Mouse (Mus musculus) embryonic facial prominence, embryonic 11.5 days (tissue): ENCODE results near the gene Scnn1a. TPM values are rescaled to one million over a fixed set of nuclear protein-coding genes. Genes with fewer than 3 reads are reported as not detected.
A peak's percentile ranks its signal among the peaks of the same experiment; 100 is the strongest.
"Not testable (repeated sequence)": the region's sequence is repeated elsewhere in the genome, so short reads cannot be mapped to it uniquely, and the experiment has no call there.

Source experiments
- ATAC-seq: fragments of 200-750 bp; cut with Nextera tagmentation; replicated peaks from 2 replicates; pipeline ENCODE4 v1.8.0; 2017; ENCODE audit warnings: low read depth; ENCODE audit not compliant: insufficient number of reproducible peaks, low FRiP score, low TSS enrichment
- DNase-seq: peaks from one replicate; pipeline ENCODE4 v3.0.0-alpha.2; 2015; ENCODE audit warnings: low spot score
- H3K27ac ChIP-seq: fragments of 300-500 bp; sonication (generic); replicated peaks from 2 replicates; pipeline ENCODE4 v1.5.1; 2014; ENCODE audit warnings: mild to moderate bottlenecking, low read depth, low read length, control low read depth
- H3K27me3 ChIP-seq: fragments of 300-500 bp; sonication (generic); 2 replicates; pipeline ENCODE4 v1.6.1; 2014; ENCODE audit warnings: mild to moderate bottlenecking, low read length, moderate library complexity, mixed read lengths; ENCODE audit not compliant: control insufficient read depth, insufficient read depth
- H3K36me3 ChIP-seq: fragments of 300-500 bp; sonication (generic); replicated peaks from 2 replicates; pipeline ENCODE4 v1.6.1; 2014; ENCODE audit warnings: low read depth, mild to moderate bottlenecking, low read length, moderate library complexity, mixed read lengths; ENCODE audit not compliant: control insufficient read depth, insufficient read depth
- H3K4me1 ChIP-seq: fragments of 300-500 bp; sonication (generic); 2 replicates; pipeline ENCODE4 v1.6.1; 2014; ENCODE audit warnings: low read length, mixed read lengths; ENCODE audit not compliant: control insufficient read depth, insufficient read depth
- H3K4me2 ChIP-seq: fragments of 300-500 bp; sonication (generic); 2 replicates; pipeline ENCODE4 v1.6.1; 2014; ENCODE audit warnings: low read depth, mild to moderate bottlenecking, control low read depth, low read length, moderate library complexity
- H3K4me3 ChIP-seq: fragments of 300-500 bp; sonication (generic); 2 replicates; pipeline ENCODE4 v1.5.1; 2014; ENCODE audit warnings: low read depth, low read length, control low read depth
- H3K9ac ChIP-seq: fragments of 300-500 bp; sonication (generic); replicated peaks from 2 replicates; pipeline ENCODE4 v1.6.1; 2014; ENCODE audit warnings: mild to moderate bottlenecking, control low read depth, low read length
- H3K9me3 ChIP-seq: fragments of 300-500 bp; sonication (generic); replicated peaks from 2 replicates; pipeline ENCODE4 v1.6.1; 2016; ENCODE audit warnings: mild to moderate bottlenecking, low read length, inconsistent platforms, mixed read lengths; ENCODE audit not compliant: control insufficient read depth
- WGBS: fragments of 180-500 bp; shearing (Covaris S2); extraction: QIAGEN DNeasy Blood & Tissue Kit; methylation state at CpG from one replicate; pipeline ENCODE4 v1.1.7; 2014; 5-methylcytosine and 5-hydroxymethylcytosine counted together
- polyA plus RNA-seq: library from polyadenylated mRNA; unstranded; fragments of >200 nt; fragmentation: Nextera tagmentation; extraction: Ambion mirVana; gene quantifications from 2 replicates; pipeline ENCODE4 v1.2.1, GENCODE M21; 2014

Scnn1a gene
- 0.88 and 1.1 TPM in 2 replicates for polyA plus RNA-seq

DNA sequence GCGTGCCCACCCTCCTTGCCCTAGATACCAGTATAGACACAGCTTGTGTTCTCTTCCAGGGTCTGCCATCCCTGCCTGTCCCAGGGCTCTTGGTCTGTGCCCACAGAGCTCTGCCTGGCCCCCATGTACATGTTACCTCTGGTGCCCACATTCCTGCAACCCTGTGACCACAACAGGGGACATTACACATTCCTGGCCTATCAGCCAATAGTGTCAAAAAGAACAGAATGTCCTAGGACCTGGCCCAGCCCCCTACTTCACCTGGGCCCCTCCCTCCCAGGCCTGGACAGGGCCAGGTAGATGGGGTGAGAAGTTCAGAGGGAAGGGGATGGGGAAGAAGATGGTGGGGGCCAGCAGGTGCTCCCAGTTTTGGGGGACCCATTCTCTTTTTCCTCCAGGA lies at the start of gene Scnn1a:
Gene Scnn1a, plus strand, starts transcription at position 337 of the 400 bp plus-strand sequence.
- Histone ChIP-seq H3K27ac (no peak within 1 kb of the TSS), H3K9me3 (no peaks in the 10 kb centered on the region), H3K36me3 (no peaks in the 10 kb centered on the region), H3K4me2 (no peak within 1 kb of the TSS), H3K4me3 (no peak within 1 kb of the TSS), H3K27me3 (peaks cover 25% of the 10 kb centered on the region), H3K4me1 (no peaks in the 10 kb centered on the region; the same call in 1 of the 2 replicates), H3K9ac (no peak within 1 kb of the TSS)
- 88% methylated on average over 1 of the region's 1 CpGs for WGBS
- no peak for ATAC-seq
- no peak for DNase-seq

GRCm38 (mm10) chr6:125271455-125272227 lies 48.8 kb upstream of the Scnn1a start:
- no peaks in the 10 kb centered on the region; the same call in 1 of the 2 replicates for H3K4me1 ChIP-seq
- 12% methylated on average over 17 of the region's 17 CpGs for WGBS

GRCm38 (mm10) chr6:125272228-125272785 lies 48.2 kb upstream of the Scnn1a start:
- no peaks in the 10 kb centered on the region for H3K9me3 ChIP-seq
- no peaks in the 10 kb centered on the region for H3K27me3 ChIP-seq
- no peak for ATAC-seq
- no peak overlapping the region for H3K27ac ChIP-seq
- H3K9ac ChIP-seq = no peak overlapping the region
- no peak for DNase-seq
- WGBS = 78% methylated on average over 10 of the region's 10 CpGs
- no peaks in the 10 kb centered on the region; the same call in 1 of the 2 replicates for H3K4me1 ChIP-seq
- no peak overlapping the region for H3K4me3 ChIP-seq
- H3K36me3 ChIP-seq = no peaks in the 10 kb centered on the region
- no peak overlapping the region for H3K4me2 ChIP-seq

More at GRCm38 (mm10) chr6:125271455-125272227, 48.8 kb upstream of the Scnn1a start:
- Histone ChIP-seq H3K9ac (peak overlapping the region; percentile 28), H3K27me3 (no peaks in the 10 kb centered on the region), H3K27ac (no peak overlapping the region), H3K9me3 (no peaks in the 10 kb centered on the region), H3K36me3 (no peaks in the 10 kb centered on the region), H3K4me2 (peak overlapping the region; percentile 25; the same call in 1 of the 2 replicates), H3K4me3 (no peak overlapping the region)
- peak; percentile 79 for ATAC-seq
- peak; percentile 91 for DNase-seq

DNA sequence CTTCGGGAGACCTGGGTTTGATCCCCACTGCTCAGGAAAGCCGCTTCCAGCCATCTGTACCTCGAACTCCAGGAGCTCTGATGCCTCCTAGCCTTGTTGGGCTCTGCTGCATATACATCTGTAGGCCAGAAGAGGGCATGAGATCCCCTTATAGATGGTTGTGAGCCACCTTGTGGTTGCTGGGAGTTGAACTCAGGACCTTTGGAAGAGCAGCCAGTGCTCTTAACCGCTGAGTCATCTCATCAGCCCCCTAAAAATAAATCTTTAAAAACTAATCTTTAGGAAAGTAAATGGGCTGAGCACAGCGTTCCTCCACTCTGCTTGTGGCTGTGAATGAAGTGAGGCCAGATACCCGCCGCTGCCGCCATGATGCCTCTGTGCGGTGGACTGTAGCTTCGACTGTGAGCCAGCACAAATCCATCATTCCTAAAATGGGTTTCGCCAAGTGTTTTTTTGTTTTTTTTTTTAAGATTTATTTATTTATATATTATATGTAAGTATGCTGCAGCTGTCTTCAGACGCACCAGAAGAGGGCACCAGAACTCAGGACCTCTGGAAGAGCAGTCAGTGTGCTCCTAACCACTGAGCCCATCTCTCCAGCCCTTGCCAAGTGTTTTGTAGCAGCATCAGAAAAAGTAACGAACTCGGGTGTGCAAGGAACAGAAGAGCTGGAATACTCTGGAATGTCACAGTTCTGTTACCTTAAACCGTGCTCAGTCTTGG lies 45.5 kb upstream of the Scnn1a start:
- ATAC-seq = no peak
- no peaks in the 10 kb centered on the region for H3K36me3 ChIP-seq
- H3K4me1 ChIP-seq = no peaks in the 10 kb centered on the region; the same call in 1 of the 2 replicates
- no peaks in the 10 kb centered on the region for H3K9me3 ChIP-seq
- DNase-seq = peak; percentile 60
- no peak overlapping the region for H3K9ac ChIP-seq
- 58% methylated on average over 15 of the region's 15 CpGs for WGBS
- H3K4me3 ChIP-seq = no peak overlapping the region
- H3K27ac ChIP-seq = no peak overlapping the region
- H3K27me3 ChIP-seq = no peaks in the 10 kb centered on the region
- H3K4me2 ChIP-seq = no peak overlapping the region

GRCm38 (mm10) chr6:125279729-125280128 lies 40.7 kb upstream of the Scnn1a start:
- H3K9ac ChIP-seq = no peak overlapping the region
- no peak overlapping the region for H3K4me2 ChIP-seq
- no peak overlapping the region for H3K4me3 ChIP-seq
- H3K9me3 ChIP-seq = no peaks in the 10 kb centered on the region
- H3K27me3 ChIP-seq = no peaks in the 10 kb centered on the region
- ATAC-seq = no peak
- no peak overlapping the region for H3K27ac ChIP-seq
- 68% methylated on average over 8 of the region's 8 CpGs for WGBS
- no peak for DNase-seq
- H3K36me3 ChIP-seq = no peaks in the 10 kb centered on the region
- no peaks in the 10 kb centered on the region for H3K4me1 ChIP-seq

DNA sequence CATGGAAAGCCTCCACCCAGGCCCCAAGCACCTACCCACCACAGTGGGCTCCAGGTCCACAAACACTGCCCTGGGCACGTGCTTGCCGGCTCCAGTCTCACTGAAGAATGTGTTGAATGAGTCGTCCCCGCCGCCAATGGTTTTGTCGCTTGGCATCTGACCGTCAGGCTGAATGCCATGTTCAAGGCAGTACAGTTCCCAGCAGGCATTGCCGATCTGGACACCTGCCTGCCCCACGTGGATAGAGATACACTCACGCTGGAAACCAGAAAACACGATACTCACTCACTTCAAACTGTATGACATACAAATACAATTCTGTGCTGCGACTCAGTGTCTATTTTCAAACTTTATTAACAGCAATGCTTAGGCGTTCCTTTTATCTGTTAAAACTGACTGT lies 37.7 kb upstream of the Scnn1a start:
- not testable (repeated sequence) for H3K27me3 ChIP-seq, ATAC-seq, H3K27ac ChIP-seq, H3K9ac ChIP-seq, H3K36me3 ChIP-seq, H3K4me2 ChIP-seq, H3K4me3 ChIP-seq, H3K9me3 ChIP-seq, DNase-seq, H3K4me1 ChIP-seq
- 92% methylated on average over 13 of the region's 13 CpGs for WGBS

- DNase-seq = no peak
- Histone ChIP-seq H3K4me1 (no peaks in the 10 kb centered on the region), H3K9ac (no peak overlapping the region), H3K27me3 (no peaks in the 10 kb centered on the region), H3K36me3 (no peaks in the 10 kb centered on the region), H3K4me2 (no peak overlapping the region), H3K9me3 (no peaks in the 10 kb centered on the region; the same call in 1 of the 2 replicates), H3K4me3 (no peak overlapping the region), H3K27ac (no peak overlapping the region)
- 60% methylated on average over 8 of the region's 8 CpGs for WGBS
- no peak for ATAC-seq
Observed at GRCm38 (mm10) chr6:125284250-125284649, 36.2 kb upstream of the Scnn1a start.
